Mouse (Mus musculus): ENCODE data around the gene Kif3c.
A peak's percentile ranks its signal among the peaks of the same experiment; 100 is the strongest.
"Not testable (repeated sequence)": the region's sequence is repeated elsewhere in the genome, so short reads cannot be mapped to it uniquely, and the experiment has no call there.

The Kif3c gene

GRCm38 (mm10) chr12:3370979-3371925 lies 6.3 kb downstream of the Kif3c start:
- DNase-seq = no peak

GRCm38 (mm10) chr12:3371991-3372390 lies 7.1 kb downstream of the Kif3c start:
- DNase-seq = no peak

- DNase-seq = no peak
Measured at GRCm38 (mm10) chr12:3373566-3373965, 8.6 kb downstream of the Kif3c start.

GRCm38 (mm10) chr12:3374552-3374951 lies 9.6 kb downstream of the Kif3c start:
- no peak for DNase-seq

DNA sequence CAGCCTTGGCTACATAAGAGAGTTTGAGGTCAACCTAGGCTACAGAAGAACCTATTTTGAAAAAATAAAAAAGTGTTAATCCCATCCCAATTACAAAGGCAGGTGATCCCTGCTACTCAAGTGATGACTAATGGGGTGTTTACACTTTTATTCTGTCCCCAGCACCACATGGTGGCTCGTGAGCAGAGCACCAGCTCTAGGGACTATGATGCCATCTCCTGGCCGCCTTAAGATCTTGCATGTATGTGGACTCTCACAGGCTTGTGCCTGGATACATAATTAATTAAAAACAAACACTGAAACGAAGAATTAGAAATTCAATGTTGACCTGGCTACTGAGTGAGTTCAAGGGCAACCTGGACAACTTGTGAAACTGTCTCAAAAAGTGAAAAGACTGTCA lies 12.3 kb downstream of the Kif3c start:
- no peak for DNase-seq

DNA sequence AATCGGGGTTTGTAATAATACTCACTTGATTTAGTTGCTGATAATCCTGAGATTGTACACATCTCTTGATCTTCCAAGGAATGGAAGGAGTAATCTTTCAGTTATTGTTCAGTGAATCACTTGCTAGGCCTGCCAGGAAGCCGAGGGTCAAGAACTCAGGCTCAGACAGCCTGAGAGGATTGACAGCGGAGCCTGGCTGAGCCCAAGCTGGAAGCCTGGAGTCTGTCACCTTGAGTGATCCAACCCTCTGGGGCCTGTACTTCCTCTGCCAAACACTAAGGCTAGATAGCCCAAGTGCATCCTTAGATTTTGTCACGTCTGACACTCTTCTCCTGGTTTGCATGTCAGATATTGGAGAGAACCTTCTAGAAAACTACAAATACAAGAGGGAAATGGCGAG lies 12.8 kb downstream of the Kif3c start:
- DNase-seq = no peak

- no peak for DNase-seq
Measured at GRCm38 (mm10) chr12:3384860-3385259, 19.9 kb downstream of the Kif3c start.

DNA sequence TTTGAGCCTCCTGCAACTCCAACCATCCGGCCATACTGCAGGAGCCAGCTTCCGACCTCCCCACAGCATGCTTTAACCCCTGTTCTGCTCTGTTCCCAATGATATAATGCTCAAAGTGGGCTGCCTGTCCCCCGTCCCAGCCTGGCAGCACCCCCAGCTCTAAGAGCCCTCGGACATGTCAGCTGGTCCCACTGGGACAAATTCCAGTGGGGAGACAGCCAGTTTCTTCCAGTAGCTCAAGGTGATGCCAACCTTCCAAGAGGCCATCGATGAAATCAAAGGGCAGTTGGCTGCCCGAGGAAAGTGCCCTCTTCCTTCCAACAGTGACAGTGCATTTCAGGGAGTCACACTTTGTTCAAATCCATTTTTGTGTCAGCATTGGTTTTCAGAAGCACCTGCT lies 20.3 kb downstream of the Kif3c start:
- DNase-seq = no peak

DNA sequence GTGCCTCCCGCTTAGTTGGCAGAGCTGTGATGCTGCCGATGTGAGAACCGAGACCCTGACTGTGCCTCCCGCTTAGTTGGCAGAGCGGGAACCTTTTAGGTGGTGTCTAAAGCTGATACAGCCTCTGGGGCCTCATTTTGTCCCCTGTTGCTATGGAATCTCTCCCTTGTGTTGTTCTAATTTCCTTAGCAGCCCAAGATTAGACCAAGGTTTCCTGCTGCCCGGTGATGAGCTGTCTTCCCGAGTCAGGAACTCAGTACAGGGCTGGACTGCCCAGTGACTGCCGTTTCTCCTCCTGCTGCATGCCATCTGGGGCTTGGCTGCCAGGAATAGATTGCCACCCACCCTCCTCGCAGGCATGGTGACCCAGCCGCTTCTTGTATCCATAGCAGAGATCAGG lies 21.0 kb downstream of the Kif3c start:
- no peak for DNase-seq

- DNase-seq = no peak
Measured at GRCm38 (mm10) chr12:3387891-3388290, 23.0 kb downstream of the Kif3c start.

- no peak for DNase-seq
Measured at GRCm38 (mm10) chr12:3389394-3389793, 24.5 kb downstream of the Kif3c start.

DNA sequence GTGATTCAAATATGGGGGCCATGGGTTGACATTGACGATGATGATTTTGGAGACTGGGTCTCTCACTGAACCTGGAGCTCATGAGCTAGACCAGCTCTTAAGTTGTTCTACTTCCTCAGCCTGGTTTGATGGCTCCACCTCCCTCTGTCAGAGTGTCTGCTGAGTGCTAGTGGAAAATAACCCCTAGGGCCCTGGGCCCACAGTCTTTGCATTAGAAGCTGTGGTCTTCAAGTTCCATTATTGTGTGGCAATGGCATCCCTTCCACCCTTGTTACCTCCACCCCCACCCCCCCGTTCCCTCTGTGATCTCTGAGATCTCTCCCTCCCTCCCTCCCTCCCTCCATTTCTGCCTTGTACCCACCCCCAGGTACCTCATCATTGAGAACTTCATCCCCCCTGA lies 25.1 kb downstream of the Kif3c start:
- no peak for DNase-seq

DNA sequence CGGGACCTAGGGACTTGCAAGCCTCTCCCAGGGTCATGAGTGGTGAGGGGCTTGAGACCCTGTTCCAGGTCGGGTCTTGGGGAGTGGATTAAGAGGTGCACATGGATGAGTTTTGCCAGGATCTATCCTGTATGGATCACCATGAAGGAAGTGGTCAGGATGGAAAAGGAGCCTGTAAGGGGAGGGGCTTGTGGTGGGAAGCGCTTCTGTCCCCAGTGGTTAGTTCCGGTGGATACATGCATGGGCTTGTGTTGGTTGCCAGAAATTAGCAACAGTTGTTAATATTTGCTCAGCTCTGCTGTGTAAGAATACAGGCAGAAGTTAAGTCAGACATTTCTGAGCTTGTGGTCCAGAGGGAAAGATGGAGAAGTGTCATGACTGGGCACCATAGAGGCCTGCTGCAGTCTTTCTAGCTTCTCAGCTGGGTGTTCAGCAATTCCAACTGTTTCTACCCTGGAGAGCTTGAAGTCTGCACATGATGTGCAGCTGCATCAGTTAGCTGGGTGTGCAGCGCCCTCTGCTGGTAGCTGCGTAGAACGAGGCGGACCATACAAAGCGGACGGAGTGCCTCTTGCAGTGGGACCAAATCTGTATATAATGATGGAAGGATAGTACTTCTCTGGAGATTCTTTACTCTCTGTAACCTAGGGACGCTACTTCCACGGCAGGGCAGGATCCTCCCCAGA lies 25.8 kb downstream of the Kif3c start:
- peak; percentile 49 for DNase-seq

DNA sequence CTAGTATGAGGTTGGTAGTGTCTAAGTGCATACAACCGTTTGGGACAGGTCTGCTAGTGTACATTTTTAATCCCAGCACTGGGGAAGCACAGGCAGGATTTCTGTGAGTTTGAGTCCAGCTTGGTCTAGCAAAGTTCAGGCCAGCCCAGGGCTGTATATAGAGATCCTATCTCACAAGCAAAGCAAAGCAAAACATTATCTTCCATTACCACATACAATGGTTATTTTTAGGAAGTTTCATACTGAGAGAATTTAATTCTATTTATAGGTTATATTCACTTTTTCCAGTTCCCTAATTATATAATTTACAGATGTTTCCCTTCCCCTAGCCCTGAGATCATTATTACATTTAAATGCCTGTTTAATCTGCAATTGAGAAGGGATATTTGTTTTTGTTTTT lies 26.3 kb downstream of the Kif3c start:
- DNase-seq = no peak

- DNase-seq = no peak
Measured at GRCm38 (mm10) chr12:3393140-3393539, 28.2 kb downstream of the Kif3c start.

GRCm38 (mm10) chr12:3396931-3397330 lies 32.0 kb downstream of the Kif3c start:
- DNase-seq = no peak

DNA sequence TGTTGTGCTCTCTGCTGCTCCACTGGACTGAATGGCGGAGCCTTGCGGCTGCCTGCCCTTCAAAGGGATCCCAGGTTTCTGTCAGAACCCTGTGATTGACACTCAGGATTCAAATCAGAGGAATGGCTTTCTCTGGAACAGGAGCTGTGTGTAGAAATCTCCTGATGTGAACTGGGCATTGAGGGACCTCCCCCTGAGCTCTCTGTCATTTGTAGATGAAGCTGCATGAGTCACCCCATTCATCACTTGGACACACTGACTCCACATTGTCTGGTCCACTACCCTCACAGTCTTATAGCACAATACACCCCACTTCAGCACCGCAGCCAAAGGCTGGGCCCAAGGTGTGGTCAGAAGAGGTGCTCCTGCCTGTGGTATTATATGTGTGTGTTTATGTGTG lies 40.7 kb downstream of the Kif3c start:
- DNase-seq = not testable (repeated sequence)

DNA sequence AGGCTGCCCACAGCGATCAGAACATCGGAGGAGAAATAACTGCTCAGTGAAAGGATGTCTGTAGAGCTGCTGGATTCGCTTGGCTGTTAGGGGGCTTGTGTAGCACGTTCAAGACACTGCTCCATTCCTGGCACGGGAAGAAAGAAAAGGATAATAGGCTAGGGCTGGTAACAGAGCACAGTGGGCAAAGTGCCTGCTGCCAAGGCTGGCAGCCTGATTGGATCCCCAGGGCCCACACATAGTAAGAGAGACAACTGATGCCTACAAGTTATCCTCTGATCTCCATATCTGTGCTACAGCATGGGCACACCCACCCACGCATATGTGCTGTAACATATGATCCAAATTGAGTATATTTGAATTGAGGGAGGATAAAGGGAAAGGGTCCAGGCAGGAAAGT lies 41.7 kb downstream of the Kif3c start:
- DNase-seq = no peak

GRCm38 (mm10) chr12:3414956-3415355 lies 50.0 kb downstream of the Kif3c start:
- DNase-seq = no peak

GRCm38 (mm10) chr12:3418761-3419160 lies 53.8 kb downstream of the Kif3c start:
- no peak for DNase-seq

DNA sequence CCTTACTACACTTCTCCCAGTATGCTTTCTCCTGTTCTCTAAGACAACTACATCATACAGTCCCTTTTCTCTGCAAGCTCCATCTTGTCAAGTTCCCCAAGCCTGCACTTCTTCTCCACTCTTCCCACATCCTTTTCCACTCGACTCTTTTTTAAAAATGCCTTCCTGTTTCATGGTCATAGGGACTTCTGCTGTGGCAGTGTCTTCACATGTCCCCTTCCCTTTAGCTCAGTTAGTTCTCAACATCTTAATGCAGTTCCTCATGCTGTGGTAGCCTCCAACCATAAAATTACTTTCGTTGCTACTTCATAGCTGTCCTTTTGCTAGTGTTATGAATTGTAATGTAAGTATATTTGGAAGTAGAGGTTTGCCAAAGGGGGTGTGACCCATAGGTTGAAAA lies 55.6 kb downstream of the Kif3c start:
- no peak for DNase-seq

GRCm38 (mm10) chr12:3422786-3423185 lies 57.9 kb downstream of the Kif3c start:
- no peak for DNase-seq

- DNase-seq = no peak
Measured at GRCm38 (mm10) chr12:3424179-3424578, 59.2 kb downstream of the Kif3c start.
